Mouse (Mus musculus): Measurements from ENCODE around the gene Rpia. TPM values are rescaled to one million over a fixed set of nuclear protein-coding genes. Genes with fewer than 3 reads are reported as not detected.

Rpia gene
- polyA plus RNA-seq, 1 experiment from 2014 or later = 2.4 TPM

DNA sequence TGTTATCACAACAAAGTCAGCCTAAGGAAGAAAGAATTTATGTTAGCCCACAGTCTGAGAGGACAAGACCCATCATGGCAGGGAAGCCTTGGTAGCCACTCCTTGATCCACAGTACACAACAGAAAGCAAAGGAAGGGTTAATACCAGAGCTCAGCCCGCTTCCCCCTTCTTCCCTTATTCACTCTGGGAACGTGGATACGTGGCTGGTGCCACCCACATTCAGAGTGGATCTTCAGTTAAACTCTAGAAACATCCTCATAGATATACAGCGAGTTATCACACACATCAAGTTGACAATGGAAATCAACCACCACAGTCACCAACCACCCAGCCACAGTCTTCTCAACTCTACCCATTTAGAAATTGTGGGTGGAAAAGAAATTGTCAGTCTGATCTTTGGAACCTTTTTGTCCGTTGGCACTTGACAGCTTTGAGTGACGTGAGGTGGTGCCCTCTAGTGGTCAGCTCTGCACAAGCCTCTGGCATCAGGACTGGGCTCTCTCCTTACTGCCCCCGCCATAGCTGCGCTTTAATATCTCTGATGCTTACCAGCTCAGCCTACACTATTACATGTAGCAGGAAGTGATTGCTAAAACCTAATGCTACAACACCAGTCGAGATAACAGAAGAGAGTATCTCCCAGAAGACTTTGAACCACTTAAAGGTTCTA is 5.7 kb upstream of the Rpia start:
- Histone ChIP-seq H3K9ac (replicated peaks) (no peak overlapping the region), H3K4me3 (no peak overlapping the region), H3K36me3 (no peaks in the 10 kb centered on the region), H3K27me3 (peaks cover 4% of the 10 kb centered on the region; the same call in 1 of the 2 replicates), H3K9me3 (no peaks in the 10 kb centered on the region), H3K4me1 (peaks cover 4% of the 10 kb centered on the region; the same call in 1 of the 2 replicates), H3K4me2 (replicated peaks) (no peak overlapping the region), H3K27ac (replicated peaks) (no peak overlapping the region)
- peak; percentile 71; the same call in 1 of the 2 replicates for ATAC-seq (ENCODE audit: low FRiP score, low read depth)
- 23% methylated on average over 9 of the region's 9 CpGs for WGBS

DNA sequence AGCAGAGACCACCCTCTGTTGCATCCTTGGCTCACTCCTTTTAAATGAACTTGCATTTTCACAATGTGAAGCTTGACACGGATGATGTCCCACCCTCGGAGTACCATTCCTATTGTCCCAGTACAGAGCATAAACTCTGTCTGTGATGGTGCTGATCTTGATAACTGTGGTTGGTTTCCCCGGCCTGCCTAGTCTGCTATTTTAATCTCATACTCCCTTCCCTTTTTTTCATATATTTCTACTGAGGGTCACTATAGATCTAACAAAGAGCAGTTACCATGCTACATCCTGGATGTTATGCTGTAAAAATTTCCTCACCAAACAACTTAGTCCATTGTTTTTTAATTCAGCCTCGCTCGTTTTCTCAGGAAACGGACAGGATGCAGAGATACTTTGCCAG is 4.9 kb upstream of the Rpia start:
- no peak for ATAC-seq (ENCODE audit: low FRiP score, low read depth)
- WGBS = 80% methylated on average over 6 of the region's 6 CpGs

DNA sequence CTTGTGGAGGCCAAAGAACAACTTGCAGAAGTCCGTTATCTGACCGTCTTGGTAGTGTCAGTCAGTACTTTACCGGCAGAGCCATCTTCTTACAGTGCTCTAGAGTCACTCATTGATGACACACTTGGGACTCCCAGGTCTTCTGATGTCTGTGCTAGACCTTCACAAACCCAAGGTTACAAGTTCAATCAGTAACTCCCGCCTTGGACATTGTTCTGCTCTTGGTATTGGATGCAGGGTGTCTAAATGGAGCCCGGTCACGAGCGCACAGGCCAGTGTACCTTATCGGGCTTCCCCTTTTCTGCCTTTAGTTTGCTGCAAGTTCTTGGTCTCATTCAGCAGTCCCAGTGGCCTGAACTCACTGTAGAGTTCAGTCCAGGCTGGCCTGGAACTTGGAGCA is 612 bp upstream of the Rpia start:
- Histone ChIP-seq H3K4me3 (peak overlapping the region; percentile 73), H3K9ac (replicated peaks) (peak overlapping the region; percentile 53), H3K4me1 (peaks cover 24% of the 10 kb centered on the region), H3K27me3 (no peaks in the 10 kb centered on the region), H3K9me3 (no peaks in the 10 kb centered on the region), H3K36me3 (0 out of 2 replicates have a peak, but pooled peaks cover 7% of the 10 kb centered on the region), H3K27ac (replicated peaks) (no peak overlapping the region), H3K4me2 (replicated peaks) (peak overlapping the region; percentile 86)
- WGBS = 40% methylated on average over 8 of the region's 8 CpGs
- peak; percentile 27 for ATAC-seq (ENCODE audit: low FRiP score, low read depth)

More for the DNA sequence above, 4.9 kb upstream of the Rpia start:
- Histone ChIP-seq H3K9ac (replicated peaks) (no peak overlapping the region), H3K9me3 (no peaks in the 10 kb centered on the region), H3K27me3 (peaks cover 4% of the 10 kb centered on the region; the same call in 1 of the 2 replicates), H3K27ac (replicated peaks) (no peak overlapping the region), H3K4me3 (no peak overlapping the region), H3K36me3 (no peaks in the 10 kb centered on the region), H3K4me1 (peaks cover 6% of the 10 kb centered on the region; the same call in 1 of the 2 replicates), H3K4me2 (replicated peaks) (no peak overlapping the region)

DNA sequence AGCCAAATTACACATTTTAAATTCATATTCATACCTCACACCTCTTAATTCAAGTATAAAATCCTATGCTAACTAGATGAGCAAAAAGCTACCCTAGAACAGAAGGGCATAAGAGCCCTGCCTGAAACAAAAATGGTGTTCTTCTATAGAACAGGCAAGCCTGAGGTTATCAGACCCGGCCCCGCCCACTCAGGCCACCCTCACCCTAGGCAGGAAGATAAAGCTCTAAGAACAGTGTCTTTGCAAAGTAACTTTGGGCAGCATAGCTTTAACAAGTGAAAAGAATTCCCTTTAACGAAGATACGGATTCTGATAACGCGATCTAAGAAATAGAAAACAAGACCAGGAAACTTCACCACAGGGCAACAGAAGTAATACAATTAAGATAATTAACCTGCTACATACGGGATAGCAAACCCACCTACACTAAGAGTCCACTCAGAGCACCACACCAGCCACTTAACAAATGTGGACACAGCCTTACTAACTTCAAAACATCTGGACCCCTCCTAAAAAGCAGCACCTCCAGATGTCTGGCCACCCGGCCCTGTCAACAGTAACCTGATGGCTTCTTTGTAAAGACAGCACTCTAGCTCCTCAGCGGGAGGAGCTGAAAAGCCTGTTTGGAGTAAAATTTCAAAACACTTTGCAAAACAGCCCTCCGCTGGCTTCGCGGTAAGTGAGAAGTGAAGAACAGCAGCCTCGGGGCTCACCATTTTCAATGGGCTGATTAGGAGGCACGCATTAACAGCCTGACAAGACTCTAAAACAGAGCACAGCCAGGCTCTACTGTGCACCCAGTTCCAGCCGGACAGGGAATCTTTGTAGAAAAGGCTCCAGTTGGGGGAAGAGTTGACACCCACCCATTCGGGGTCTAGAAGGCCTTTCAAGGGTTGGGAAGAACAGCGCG is 925 bp downstream of the Rpia start:
- ATAC-seq (ENCODE audit: low FRiP score, low read depth) = peak; percentile 23
- H3K27me3 ChIP-seq = no peaks in the 10 kb centered on the region
- 9% methylated on average over 18 of the region's 18 CpGs for WGBS
- no peaks in the 10 kb centered on the region for H3K9me3 ChIP-seq
- H3K36me3 ChIP-seq = 0 out of 2 replicates have a peak, but pooled peaks cover 7% of the 10 kb centered on the region
- peak overlapping the region; percentile 73 for H3K4me3 ChIP-seq
- peaks cover 32% of the 10 kb centered on the region for H3K4me1 ChIP-seq
- H3K4me2 ChIP-seq (replicated peaks) = peak overlapping the region; percentile 86
- peak overlapping the region; percentile 60 for H3K27ac ChIP-seq (replicated peaks)
- H3K9ac ChIP-seq (replicated peaks) = peak overlapping the region; percentile 83

DNA sequence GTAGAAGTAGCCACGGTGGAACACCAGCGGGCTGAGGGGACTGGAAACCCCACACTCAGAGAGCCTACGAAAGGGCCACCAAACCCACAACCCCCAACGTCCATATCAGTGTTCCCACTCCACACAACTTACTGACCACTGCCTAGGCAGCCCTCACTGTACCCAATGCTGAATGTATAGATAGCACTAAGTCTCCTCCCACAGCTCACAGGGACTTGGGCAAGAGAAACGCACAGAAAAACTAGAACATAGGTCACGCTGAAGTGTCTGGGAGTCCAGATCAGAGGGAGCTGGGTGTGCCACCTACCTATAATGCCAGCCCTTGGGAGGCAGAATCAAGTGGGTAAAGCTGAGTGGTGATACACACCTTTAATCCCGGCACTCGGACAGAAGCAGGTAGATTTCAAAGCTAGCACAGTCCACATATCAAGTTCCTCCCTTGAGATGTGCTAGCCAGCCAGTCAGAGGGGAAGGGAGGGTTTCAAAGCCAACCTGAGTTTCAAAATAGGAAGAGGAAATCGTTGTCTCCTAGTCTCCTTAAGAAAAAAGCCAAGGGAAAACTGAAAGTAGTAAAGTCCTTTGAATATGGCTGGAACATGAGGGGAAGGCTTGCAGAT is 1.9 kb downstream of the Rpia start:
- Histone ChIP-seq H3K9me3 (no peaks in the 10 kb centered on the region), H3K4me1 (peaks cover 36% of the 10 kb centered on the region), H3K27ac (replicated peaks) (no peak overlapping the region), H3K4me3 (peak overlapping the region; percentile 73; the same call in 1 of the 2 replicates), H3K9ac (replicated peaks) (no peak overlapping the region), H3K4me2 (replicated peaks) (peak overlapping the region; percentile 86), H3K36me3 (0 out of 2 replicates have a peak, but pooled peaks cover 7% of the 10 kb centered on the region), H3K27me3 (no peaks in the 10 kb centered on the region)
- 91% methylated on average over 9 of the region's 9 CpGs for WGBS
- no peak for ATAC-seq (ENCODE audit: low FRiP score, low read depth)

DNA sequence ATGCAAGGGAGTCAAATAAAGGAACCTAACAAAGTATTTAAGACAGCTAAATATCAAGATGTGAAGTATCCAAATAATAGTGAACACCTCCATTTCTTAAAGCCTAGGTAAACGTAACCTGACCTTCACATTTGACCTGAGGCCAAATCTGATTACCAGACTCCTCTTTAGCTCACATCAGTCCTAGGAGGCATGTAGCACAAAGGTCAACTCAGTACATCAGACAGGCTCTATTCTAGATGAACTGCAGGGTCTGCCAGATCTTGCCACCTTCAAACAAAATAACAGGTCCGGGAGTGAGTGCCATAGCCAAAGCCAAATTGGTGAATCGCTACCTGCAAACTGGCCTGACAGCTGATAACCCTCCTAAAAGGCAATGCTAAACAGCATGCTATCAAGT is 2.9 kb downstream of the Rpia start:
- H3K4me3 ChIP-seq = no peak overlapping the region
- H3K36me3 ChIP-seq = peaks cover 15% of the 10 kb centered on the region; the same call in 1 of the 2 replicates
- 93% methylated on average over 3 of the region's 3 CpGs for WGBS
- no peak for ATAC-seq (ENCODE audit: low FRiP score, low read depth)
- no peaks in the 10 kb centered on the region for H3K9me3 ChIP-seq
- H3K9ac ChIP-seq (replicated peaks) = no peak overlapping the region
- no peak overlapping the region for H3K4me2 ChIP-seq (replicated peaks)
- H3K27ac ChIP-seq (replicated peaks) = no peak overlapping the region
- peaks cover 36% of the 10 kb centered on the region for H3K4me1 ChIP-seq
- H3K27me3 ChIP-seq = no peaks in the 10 kb centered on the region

DNA sequence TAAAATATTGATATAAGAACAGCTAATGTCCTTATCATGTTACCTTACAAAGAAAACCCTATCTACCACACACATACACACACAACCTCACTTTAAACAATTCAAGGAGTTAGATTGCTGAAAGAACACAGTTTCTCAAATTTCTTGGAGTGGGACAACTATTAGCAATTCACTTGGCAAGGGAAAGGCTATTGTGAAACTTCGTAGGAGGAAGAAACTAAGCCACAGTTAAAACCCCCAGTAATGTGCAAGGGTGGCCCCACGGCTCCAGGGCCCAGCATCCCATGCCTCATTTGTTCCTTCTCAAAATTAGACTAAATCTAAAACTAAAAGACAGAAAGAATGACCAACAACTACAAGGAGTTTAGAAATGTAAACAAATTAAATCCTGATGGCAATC is 4.5 kb downstream of the Rpia start:
- no peak overlapping the region for H3K4me3 ChIP-seq
- H3K27me3 ChIP-seq = no peaks in the 10 kb centered on the region
- H3K4me1 ChIP-seq = peaks cover 30% of the 10 kb centered on the region
- H3K9me3 ChIP-seq = no peaks in the 10 kb centered on the region
- WGBS = 73% methylated on average over 2 of the region's 2 CpGs
- H3K4me2 ChIP-seq (replicated peaks) = no peak overlapping the region
- ATAC-seq (ENCODE audit: low FRiP score, low read depth) = no peak
- no peak overlapping the region for H3K27ac ChIP-seq (replicated peaks)
- H3K36me3 ChIP-seq = peaks cover 27% of the 10 kb centered on the region
- H3K9ac ChIP-seq (replicated peaks) = no peak overlapping the region

DNA sequence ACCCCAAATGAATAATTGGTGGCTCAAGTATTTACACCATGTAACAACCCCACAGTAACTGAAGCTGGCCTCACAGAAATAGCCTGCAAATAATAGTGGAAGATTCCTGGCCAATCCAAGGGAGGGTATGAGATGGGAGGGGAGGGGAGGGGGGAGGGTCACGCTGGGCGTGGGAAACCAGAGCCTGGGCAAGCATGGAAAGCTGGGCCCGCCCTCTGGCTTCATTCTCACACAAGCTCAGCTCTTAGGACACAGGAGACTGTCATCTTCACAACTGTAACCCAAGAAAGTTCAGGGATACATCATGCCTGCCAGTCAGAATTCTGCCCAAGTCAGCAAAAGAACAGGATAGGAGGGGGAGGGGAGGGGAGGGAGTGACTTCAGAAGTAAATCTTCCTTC is 6.2 kb downstream of the Rpia start:
- Histone ChIP-seq H3K9me3 (no peaks in the 10 kb centered on the region), H3K4me3 (no peak overlapping the region), H3K4me1 (peaks cover 23% of the 10 kb centered on the region), H3K27ac (replicated peaks) (0 out of 2 replicates have a peak overlapping the region, but pooled peaks have one; percentile 20), H3K4me2 (replicated peaks) (no peak overlapping the region), H3K9ac (replicated peaks) (no peak overlapping the region), H3K36me3 (peaks cover 33% of the 10 kb centered on the region), H3K27me3 (no peaks in the 10 kb centered on the region)
- peak; percentile 47; the same call in 1 of the 2 replicates for ATAC-seq (ENCODE audit: low FRiP score, low read depth)
- WGBS = 40% methylated on average over 2 of the region's 3 CpGs

DNA sequence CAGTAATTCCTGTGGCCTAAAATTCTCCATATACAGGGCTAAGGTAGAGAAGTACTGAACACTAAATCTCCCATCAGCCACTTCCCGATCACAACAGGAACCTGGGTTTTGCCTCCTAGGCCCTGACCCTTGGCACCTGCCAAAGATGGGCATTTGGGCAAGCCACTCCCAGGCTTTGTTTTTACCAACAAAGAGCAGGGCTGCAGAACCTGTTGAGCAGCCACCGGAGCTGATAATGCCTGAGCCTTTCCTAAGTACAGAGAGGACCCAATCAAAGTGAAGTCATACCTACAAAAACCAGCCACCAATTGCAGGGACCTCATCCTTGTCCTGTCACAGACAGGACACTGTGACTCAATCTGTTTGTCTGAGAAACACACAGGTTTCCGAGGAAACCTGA is 7.2 kb downstream of the Rpia start:
- Histone ChIP-seq H3K27me3 (no peaks in the 10 kb centered on the region), H3K9ac (replicated peaks) (no peak overlapping the region), H3K4me2 (replicated peaks) (no peak overlapping the region), H3K4me3 (no peak overlapping the region), H3K36me3 (peaks cover 33% of the 10 kb centered on the region), H3K4me1 (peaks cover 13% of the 10 kb centered on the region), H3K27ac (replicated peaks) (no peak overlapping the region), H3K9me3 (no peaks in the 10 kb centered on the region)
- no peak for ATAC-seq (ENCODE audit: low FRiP score, low read depth)
- 95% methylated on average over 3 of the region's 3 CpGs for WGBS

DNA sequence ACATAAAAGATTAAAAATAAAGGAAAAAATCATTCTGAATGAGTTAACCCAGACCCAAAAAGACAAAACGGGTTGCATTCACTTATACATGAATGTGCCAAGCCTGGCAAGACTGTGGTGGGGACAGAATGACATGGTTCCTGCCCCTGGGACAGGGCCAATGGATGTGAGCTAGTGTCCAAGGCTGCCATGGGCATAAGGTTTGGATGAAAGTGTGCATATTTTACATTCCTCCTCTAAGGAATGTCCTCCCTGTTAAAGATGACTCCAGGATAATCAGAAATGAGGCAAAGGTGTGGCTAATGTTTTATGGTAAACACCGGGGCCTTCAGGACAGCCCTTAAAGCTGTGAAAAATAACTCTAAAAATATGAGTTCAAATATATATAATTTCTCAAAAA is 10.7 kb downstream of the Rpia start:
- Histone ChIP-seq H3K36me3 (peaks cover 26% of the 10 kb centered on the region), H3K4me3 (no peak overlapping the region), H3K27me3 (no peaks in the 10 kb centered on the region), H3K9me3 (no peaks in the 10 kb centered on the region), H3K4me1 (peaks cover 6% of the 10 kb centered on the region), H3K4me2 (replicated peaks) (no peak overlapping the region), H3K27ac (replicated peaks) (no peak overlapping the region), H3K9ac (replicated peaks) (no peak overlapping the region)
- ATAC-seq (ENCODE audit: low FRiP score, low read depth) = no peak
- WGBS = 94% methylated on average over 2 of the region's 2 CpGs

DNA sequence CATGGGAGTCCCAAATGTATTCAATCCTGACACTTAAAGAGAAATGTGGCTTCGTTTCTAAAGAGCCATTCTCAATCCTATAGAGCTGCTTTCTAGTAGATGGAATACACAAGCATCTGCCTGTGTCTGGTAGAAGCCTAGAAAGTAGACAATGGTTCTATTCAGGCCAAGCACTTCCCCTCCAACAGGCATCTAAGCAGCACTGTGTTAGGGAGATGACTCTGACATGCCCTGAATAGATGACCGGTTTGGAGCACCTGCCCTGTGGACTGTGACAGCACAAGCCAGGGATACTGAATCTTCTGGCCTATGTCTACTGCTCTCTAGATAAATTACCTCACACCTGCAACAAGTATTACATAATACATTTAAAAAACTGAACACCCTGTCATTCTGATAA is 17.7 kb downstream of the Rpia start:
- ATAC-seq (ENCODE audit: low FRiP score, low read depth) = 0 out of 2 replicates have a peak, but pooled peaks have one; percentile 30
- peaks cover 52% of the 10 kb centered on the region for H3K36me3 ChIP-seq
- WGBS = 59% methylated on average over 2 of the region's 2 CpGs

More for the DNA sequence above, 17.7 kb downstream of the Rpia start:
- Histone ChIP-seq H3K4me2 (replicated peaks) (no peak overlapping the region), H3K27me3 (no peaks in the 10 kb centered on the region), H3K9ac (replicated peaks) (no peak overlapping the region), H3K4me3 (no peak overlapping the region), H3K27ac (replicated peaks) (peak overlapping the region; percentile 6; the same call in 1 of the 2 replicates), H3K9me3 (no peaks in the 10 kb centered on the region), H3K4me1 (no peaks in the 10 kb centered on the region)
